Mouse (Mus musculus) kidney, adult 2 months (tissue): Measurements from ENCODE around the gene Utp6.

Source experiments
- CTCF ChIP-seq: fragments of 200-500 bp; conservative IDR thresholded peaks from 2 replicates; pipeline ENCODE4 v1.5.1; 2011; ENCODE audit warnings: low read depth, mild to moderate bottlenecking, control low read depth, low read length, moderate library complexity, mixed read lengths; ENCODE audit not compliant: insufficient read depth, insufficient read length
- POLR2A ChIP-seq: fragments of 200-500 bp; IDR thresholded peaks from one replicate; pipeline ENCODE4 v1.6.1; 2011; ENCODE audit warnings: low read depth, low read length, control low read depth

DNA sequence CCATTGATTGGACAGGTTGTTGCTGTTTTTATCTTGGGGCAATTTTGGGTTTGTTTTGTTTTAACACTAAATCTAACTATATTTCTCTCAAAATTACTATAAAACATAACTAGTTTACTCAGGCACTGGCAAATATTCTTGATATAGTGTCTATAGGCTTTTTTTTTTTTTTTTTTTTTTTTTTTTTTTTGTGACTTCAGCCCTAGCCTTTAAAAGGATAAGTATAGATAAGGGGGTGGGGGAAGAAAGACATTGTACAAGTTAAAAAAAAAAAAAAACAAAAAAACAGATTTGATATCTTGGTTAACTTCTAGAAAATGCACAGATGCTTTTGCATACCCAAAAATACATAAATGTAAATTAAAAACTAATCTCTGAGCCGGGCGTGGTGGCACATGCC is 27.9 kb upstream of the Utp6 start:
- no peak for TF ChIP-seq CTCF
- TF ChIP-seq POLR2A: no peak
